Mouse (Mus musculus): ENCODE results near the gene Serpine3. TPM values are rescaled to one million over a fixed set of nuclear protein-coding genes. Genes with fewer than 3 reads are reported as not detected.

The Serpine3 gene
- polyA plus RNA-seq, 1 experiment from 2014 or later, result not detected

- no peak overlapping the region for H3K4me3 ChIP-seq (ENCODE audit: low read depth, low read length)
- H3K9me3 ChIP-seq (ENCODE audit: control insufficient read depth, low read length), result no peaks in the 10 kb centered on the region
- H3K9ac ChIP-seq (ENCODE audit: low read length), result no peak overlapping the region
- H3K4me1 ChIP-seq (replicated peaks; ENCODE audit: control insufficient read depth, insufficient read depth), result no peaks in the 10 kb centered on the region
- ATAC-seq (ENCODE audit: low FRiP score, low TSS enrichment), result no peak
- DNase-seq (ENCODE audit: low spot score), result no peak
- no peaks in the 10 kb centered on the region for H3K36me3 ChIP-seq (ENCODE audit: control insufficient read depth, insufficient read depth, low read length)
- H3K27ac ChIP-seq (replicated peaks), result no peak overlapping the region
- TF ChIP-seq EP300 (optimal IDR thresholded peaks at IDR 0.05) (no peak), CTCF (IDR thresholded peaks at IDR 0.05; ENCODE audit: low read depth) (no peak)
- WGBS, result 69% methylated on average over 1 of the region's 1 CpGs
- H3K27me3 ChIP-seq (ENCODE audit: control insufficient read depth, insufficient read depth, low read length), result no peaks in the 10 kb centered on the region
- H3K4me2 ChIP-seq (replicated peaks; ENCODE audit: low read depth), result no peak overlapping the region
Observed at GRCm38 (mm10) chr14:62721625-62722024, 58.2 kb downstream of the Serpine3 start.

GRCm38 (mm10) chr14:62724560-62724959 lies 61.1 kb downstream of the Serpine3 start:
- H3K4me3 ChIP-seq (ENCODE audit: low read depth, low read length), result no peak overlapping the region
- no peak for TF ChIP-seq CTCF (IDR thresholded peaks at IDR 0.05; ENCODE audit: low read depth)
- no peak for TF ChIP-seq EP300 (optimal IDR thresholded peaks at IDR 0.05)
- ATAC-seq (ENCODE audit: low FRiP score, low TSS enrichment) (no peak), DNase-seq (ENCODE audit: low spot score) (no peak)
- H3K27ac ChIP-seq (replicated peaks), result no peak overlapping the region
- no peak overlapping the region for H3K9ac ChIP-seq (ENCODE audit: low read length)
- no peaks in the 10 kb centered on the region for H3K9me3 ChIP-seq (ENCODE audit: control insufficient read depth, low read length)
- no peaks in the 10 kb centered on the region for H3K4me1 ChIP-seq (replicated peaks; ENCODE audit: control insufficient read depth, insufficient read depth)
- H3K36me3 ChIP-seq (ENCODE audit: control insufficient read depth, insufficient read depth, low read length), result no peaks in the 10 kb centered on the region
- H3K4me2 ChIP-seq (replicated peaks; ENCODE audit: low read depth), result no peak overlapping the region
- no peaks in the 10 kb centered on the region for H3K27me3 ChIP-seq (ENCODE audit: control insufficient read depth, insufficient read depth, low read length)

- H3K9ac ChIP-seq (ENCODE audit: low read length), result no peak overlapping the region
- H3K9me3 ChIP-seq (ENCODE audit: control insufficient read depth, low read length), result no peaks in the 10 kb centered on the region
- ATAC-seq (ENCODE audit: low FRiP score, low TSS enrichment) (no peak), DNase-seq (ENCODE audit: low spot score) (no peak)
- H3K27ac ChIP-seq (replicated peaks), result no peak overlapping the region
- H3K4me3 ChIP-seq (ENCODE audit: low read depth, low read length), result no peak overlapping the region
- WGBS, result 72% methylated on average over 1 of the region's 1 CpGs
- no peak for TF ChIP-seq CTCF (IDR thresholded peaks at IDR 0.05; ENCODE audit: low read depth)
- TF ChIP-seq EP300 (optimal IDR thresholded peaks at IDR 0.05), result no peak
- no peak overlapping the region for H3K4me2 ChIP-seq (replicated peaks; ENCODE audit: low read depth)
- 0 out of 2 replicates have a peak, but pooled peaks cover 2% of the 10 kb centered on the region for H3K36me3 ChIP-seq (ENCODE audit: control insufficient read depth, insufficient read depth, low read length)
- no peaks in the 10 kb centered on the region for H3K27me3 ChIP-seq (ENCODE audit: control insufficient read depth, insufficient read depth, low read length)
- no peaks in the 10 kb centered on the region for H3K4me1 ChIP-seq (replicated peaks; ENCODE audit: control insufficient read depth, insufficient read depth)
Observed at GRCm38 (mm10) chr14:62731902-62732301, 68.4 kb downstream of the Serpine3 start.

GRCm38 (mm10) chr14:62733666-62734065 lies 70.2 kb downstream of the Serpine3 start:
- Histone ChIP-seq H3K36me3 (ENCODE audit: control insufficient read depth, insufficient read depth, low read length) (0 out of 2 replicates have a peak, but pooled peaks cover 2% of the 10 kb centered on the region), H3K4me2 (replicated peaks; ENCODE audit: low read depth) (no peak overlapping the region), H3K9me3 (ENCODE audit: control insufficient read depth, low read length) (no peaks in the 10 kb centered on the region), H3K4me3 (ENCODE audit: low read depth, low read length) (no peak overlapping the region), H3K9ac (ENCODE audit: low read length) (no peak overlapping the region), H3K27ac (replicated peaks) (no peak overlapping the region), H3K27me3 (ENCODE audit: control insufficient read depth, insufficient read depth, low read length) (no peaks in the 10 kb centered on the region), H3K4me1 (replicated peaks; ENCODE audit: control insufficient read depth, insufficient read depth) (no peaks in the 10 kb centered on the region)
- DNase-seq (ENCODE audit: low spot score) (no peak), ATAC-seq (ENCODE audit: low FRiP score, low TSS enrichment) (no peak)
- TF ChIP-seq CTCF (IDR thresholded peaks at IDR 0.05; ENCODE audit: low read depth) (no peak), EP300 (optimal IDR thresholded peaks at IDR 0.05) (no peak)
- WGBS, result 73% methylated on average over 2 of the region's 2 CpGs

GRCm38 (mm10) chr14:62735646-62736045 lies 72.2 kb downstream of the Serpine3 start:
- Histone ChIP-seq H3K9me3 (ENCODE audit: control insufficient read depth, low read length) (no peaks in the 10 kb centered on the region), H3K4me1 (replicated peaks; ENCODE audit: control insufficient read depth, insufficient read depth) (no peaks in the 10 kb centered on the region), H3K27me3 (ENCODE audit: control insufficient read depth, insufficient read depth, low read length) (no peaks in the 10 kb centered on the region), H3K27ac (replicated peaks) (no peak overlapping the region), H3K4me2 (replicated peaks; ENCODE audit: low read depth) (no peak overlapping the region), H3K9ac (ENCODE audit: low read length) (no peak overlapping the region), H3K4me3 (ENCODE audit: low read depth, low read length) (no peak overlapping the region), H3K36me3 (ENCODE audit: control insufficient read depth, insufficient read depth, low read length) (0 out of 2 replicates have a peak, but pooled peaks cover 2% of the 10 kb centered on the region)
- WGBS, result 89% methylated on average over 1 of the region's 1 CpGs
- TF ChIP-seq EP300 (optimal IDR thresholded peaks at IDR 0.05) (no peak), CTCF (IDR thresholded peaks at IDR 0.05; ENCODE audit: low read depth) (no peak)
- DNase-seq (ENCODE audit: low spot score) (no peak), ATAC-seq (ENCODE audit: low FRiP score, low TSS enrichment) (no peak)

Other genes with a start within 250 kb of the Serpine3 start
- gene Gucy1b2, start 207.4 kb upstream of the Serpine3 start, polyA plus RNA-seq (2015; fragmentation: Nextera tagmentation; extraction: Ambion mirVana), result not detected in 2 replicates
- 3.7 and 4.1 TPM in 2 replicates for gene Fam124a, start 107.9 kb upstream of the Serpine3 start, polyA plus RNA-seq (2015; fragmentation: Nextera tagmentation; extraction: Ambion mirVana)
- gene Gm4131, start 96.7 kb upstream of the Serpine3 start, polyA plus RNA-seq (2015; fragmentation: Nextera tagmentation; extraction: Ambion mirVana), result not detected in 2 replicates
- 6.7 and 10.3 TPM in 2 replicates for gene Ints6, start 97.5 kb downstream of the Serpine3 start, polyA plus RNA-seq (2015; fragmentation: Nextera tagmentation; extraction: Ambion mirVana)
- gene Wdfy2, start 174.0 kb downstream of the Serpine3 start, polyA plus RNA-seq (2015; fragmentation: Nextera tagmentation; extraction: Ambion mirVana), result 2.4 and 2.5 TPM in 2 replicates